Mouse (Mus musculus) spleen, adult 2 months (tissue): ENCODE data around the gene Hs3st6.

Source experiments
- CTCF ChIP-seq: fragments of 200-500 bp; IDR thresholded peaks from 2 replicates; pipeline ENCODE4 v1.5.1; 2011; ENCODE audit warnings: mild to moderate bottlenecking, inconsistent platforms; ENCODE audit not compliant: insufficient read depth, insufficient read length, insufficient replicate concordance; ENCODE audit errors: extremely low read depth
- POLR2A ChIP-seq: fragments of 200-500 bp; IDR thresholded peaks from 2 replicates; pipeline ENCODE4 v1.6.1; 2011; ENCODE audit warnings: low read depth, low read length, inconsistent platforms

DNA sequence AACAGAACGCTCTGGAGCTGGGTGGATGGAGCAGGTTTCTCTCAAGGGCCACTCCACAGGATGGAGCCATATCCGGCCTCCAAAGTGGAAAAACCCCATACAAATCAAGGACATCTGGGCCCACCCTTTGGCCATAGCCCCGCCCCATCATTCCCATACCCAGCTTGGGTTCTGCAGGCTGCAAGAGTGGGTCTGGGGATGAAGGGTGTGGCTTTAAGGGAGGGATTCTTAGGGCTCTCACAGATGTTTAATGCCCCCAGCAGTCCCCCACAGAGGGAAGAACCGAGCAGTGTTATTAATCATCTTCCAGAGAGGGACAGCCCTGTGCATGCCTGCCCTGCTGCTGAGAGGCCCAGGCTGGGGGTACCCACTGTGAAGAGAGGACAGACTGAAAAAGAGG, 5.8 kb upstream of the Hs3st6 start:
- TF ChIP-seq POLR2A (no peak), CTCF (no peak)
